Mouse (Mus musculus): ENCODE results near the gene Tmem91.
A peak's percentile ranks its signal among the peaks of the same experiment; 100 is the strongest.

Gene Tmem91

DNA sequence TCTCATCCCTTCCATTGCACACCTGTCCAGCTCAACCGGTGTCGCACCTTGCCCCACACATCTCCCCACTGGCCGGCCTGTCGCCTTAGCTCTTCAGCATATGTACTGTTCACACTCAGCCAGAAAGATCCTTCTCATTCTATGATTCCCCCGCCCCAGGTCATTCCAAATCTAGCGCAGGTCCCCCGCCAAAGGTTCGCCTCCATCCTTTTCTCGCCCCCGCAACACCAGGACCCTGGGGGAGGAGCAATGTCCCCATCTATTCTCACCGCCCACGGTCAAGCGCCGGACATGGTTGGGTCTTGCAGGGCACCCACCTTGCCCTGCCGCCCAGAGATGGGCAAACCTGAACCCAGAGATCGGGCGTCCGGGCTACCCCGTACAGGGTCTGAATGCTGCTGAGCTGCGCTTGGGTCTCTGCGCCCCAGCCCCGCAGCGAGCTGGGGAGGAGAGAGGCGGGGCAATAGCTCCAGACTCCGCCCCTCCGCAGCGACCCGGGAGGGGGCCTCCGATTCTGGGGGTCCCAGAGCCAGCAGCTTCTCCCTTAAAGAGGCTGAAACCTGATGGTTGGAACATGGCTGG, at the start of gene Tmem91:
Gene Tmem91 (minus strand): TSS at position 448 of the 582 bp plus-strand sequence.
- no peak for DNase-seq (ENCODE audit: low read depth, low spot score)

GRCm38 (mm10) chr7:25721776-25722175, 46.8 kb upstream of the Tmem91 start:
- peak; percentile 45 for DNase-seq (ENCODE audit: low read depth, low spot score)

DNA sequence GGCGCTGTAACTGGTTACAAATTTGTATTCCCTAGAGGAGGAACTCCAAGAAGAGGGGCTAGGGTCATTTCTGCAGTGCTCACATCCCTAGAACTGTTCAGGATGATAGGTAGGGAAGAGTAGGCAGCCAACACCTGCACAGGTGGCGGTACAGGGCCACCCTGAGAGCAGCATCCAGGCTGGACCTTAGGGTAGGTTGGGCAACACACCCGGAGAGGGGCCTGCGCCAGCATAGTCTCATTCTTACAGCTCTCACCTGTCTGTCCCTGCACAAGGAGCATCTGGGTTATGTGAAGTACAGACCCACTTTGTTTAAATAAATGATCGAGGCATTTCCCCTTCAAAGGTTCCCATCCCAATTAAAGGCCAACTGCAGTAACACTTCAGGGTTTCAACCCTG, 45.8 kb upstream of the Tmem91 start:
- DNase-seq (ENCODE audit: low read depth, low spot score) = no peak

- DNase-seq (ENCODE audit: low read depth, low spot score) = peak; percentile 82
Observed at GRCm38 (mm10) chr7:25719761-25720610, 45.0 kb upstream of the Tmem91 start.

DNA sequence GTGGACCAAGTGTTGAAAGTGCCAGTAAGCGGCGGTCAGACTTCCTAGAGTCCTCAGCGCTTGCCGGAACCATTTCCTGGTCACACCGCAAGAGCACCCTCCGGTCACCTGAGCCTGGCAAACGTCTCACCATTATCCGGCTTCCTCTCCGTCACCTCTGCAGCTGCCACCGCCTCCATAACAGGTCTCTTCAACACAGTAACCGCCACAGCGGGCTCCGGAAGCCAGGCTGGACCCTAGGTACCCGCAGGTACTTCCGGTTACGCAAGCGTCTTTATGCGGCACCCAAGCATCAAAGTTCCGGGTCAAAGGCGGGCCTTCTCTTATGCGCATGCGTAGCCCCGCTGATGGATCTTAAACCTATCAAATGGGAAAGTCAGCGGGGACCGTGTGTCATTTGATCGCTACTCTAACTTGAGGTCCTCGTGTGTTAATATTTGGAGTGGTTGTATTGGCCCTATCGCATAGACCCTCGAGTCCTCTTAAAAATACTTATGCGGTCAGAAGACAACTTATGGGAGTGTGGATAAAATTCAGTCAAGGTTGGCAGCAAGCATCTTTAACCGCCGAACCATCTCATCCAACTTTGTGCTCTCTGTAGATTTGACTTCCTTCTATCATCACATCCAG, 43.9 kb upstream of the Tmem91 start, which contains the start of gene Ccdc97:
Gene Ccdc97 (minus strand): TSS at position 301 of the 630 bp plus-strand sequence.
- DNase-seq (ENCODE audit: low read depth, low spot score) = peak; percentile 97

DNA sequence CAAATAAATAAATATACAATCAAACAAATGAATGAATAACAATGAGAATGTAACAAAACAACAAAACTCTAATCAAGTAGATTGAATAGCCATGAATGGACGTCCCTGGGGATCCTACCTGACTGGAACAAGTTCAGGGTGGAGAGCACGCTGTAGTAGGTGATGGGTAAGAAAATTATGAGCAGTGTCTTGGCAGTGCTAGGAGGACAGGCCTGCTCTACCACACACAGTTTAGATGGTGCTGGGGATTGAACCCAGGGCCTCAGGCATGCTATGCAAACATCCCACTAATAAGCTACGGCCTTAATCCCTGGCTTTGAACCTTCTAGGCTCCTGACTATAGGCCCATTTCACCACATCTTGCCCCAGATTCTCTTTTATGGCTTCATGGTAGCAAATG, 42.5 kb upstream of the Tmem91 start:
- DNase-seq (ENCODE audit: low read depth, low spot score) = no peak

- DNase-seq (ENCODE audit: low read depth, low spot score) = no peak
Observed at GRCm38 (mm10) chr7:25715731-25716271, 40.8 kb upstream of the Tmem91 start.

DNA sequence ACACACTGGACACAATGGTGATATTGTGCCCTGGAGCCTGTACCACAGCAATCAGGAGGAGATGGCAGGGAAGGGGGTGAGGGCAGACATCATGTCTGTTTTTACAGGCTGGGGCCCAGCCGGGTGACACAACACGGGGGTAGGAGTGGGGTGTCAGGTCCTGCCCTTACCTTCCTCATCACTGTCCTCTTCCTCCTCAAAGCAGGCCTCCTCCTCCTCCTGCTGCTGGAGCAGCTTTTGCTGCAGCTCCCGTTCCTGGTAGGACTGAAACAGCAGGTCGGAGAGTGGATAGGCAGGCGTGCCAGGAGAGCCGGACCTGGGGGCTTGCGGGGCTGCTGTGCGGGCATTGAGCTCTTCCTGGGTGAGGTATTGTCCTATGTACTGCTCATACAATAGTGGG, 39.6 kb upstream of the Tmem91 start:
- DNase-seq (ENCODE audit: low read depth, low spot score) = no peak

GRCm38 (mm10) chr7:25712801-25713200, 37.8 kb upstream of the Tmem91 start:
- no peak for DNase-seq (ENCODE audit: low read depth, low spot score)

DNA sequence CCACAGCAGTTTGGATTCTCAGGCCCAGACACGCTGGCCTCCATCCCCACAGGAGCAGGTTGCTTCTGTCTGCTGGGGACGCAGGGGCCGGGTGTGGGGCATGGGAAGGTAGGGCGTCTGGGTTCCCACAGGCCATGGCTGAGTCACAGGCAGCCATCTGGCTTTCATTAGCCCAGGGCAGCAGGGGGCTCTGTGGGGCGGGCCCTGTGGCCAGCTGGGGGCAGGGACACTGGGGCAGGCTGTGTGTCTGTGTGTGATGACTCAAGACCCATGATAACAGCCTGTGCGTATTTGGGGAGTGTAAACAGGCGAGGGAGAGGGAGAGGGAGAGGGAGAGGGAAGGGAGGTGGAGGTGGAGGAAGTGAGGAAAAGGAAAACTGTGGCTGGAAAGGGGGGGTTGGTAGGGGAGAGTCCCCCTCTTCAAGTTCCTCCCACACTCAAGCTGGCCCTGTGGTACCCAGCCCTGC, 36.8 kb upstream of the Tmem91 start:
- no peak for DNase-seq (ENCODE audit: low read depth, low spot score)

DNA sequence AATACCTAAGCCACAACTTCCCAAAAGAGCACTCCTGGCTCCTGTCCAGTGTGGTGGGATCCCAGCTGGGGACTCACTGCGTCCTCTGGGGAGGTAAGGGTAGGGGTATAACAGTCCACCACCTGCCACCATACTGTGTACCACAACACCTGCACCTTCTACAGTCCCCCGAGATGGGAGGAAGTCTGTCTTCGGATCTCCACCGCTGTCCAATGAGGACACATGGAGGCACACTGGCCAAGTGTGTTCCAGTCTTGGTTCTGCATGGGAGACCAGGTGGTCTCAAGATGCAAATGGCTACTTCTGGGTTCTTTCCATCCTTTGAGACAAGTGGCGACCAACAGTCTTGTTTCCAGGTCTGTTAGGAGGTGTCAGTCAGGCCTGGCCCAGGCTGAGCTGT, 36.2 kb upstream of the Tmem91 start:
- no peak for DNase-seq (ENCODE audit: low read depth, low spot score)

DNA sequence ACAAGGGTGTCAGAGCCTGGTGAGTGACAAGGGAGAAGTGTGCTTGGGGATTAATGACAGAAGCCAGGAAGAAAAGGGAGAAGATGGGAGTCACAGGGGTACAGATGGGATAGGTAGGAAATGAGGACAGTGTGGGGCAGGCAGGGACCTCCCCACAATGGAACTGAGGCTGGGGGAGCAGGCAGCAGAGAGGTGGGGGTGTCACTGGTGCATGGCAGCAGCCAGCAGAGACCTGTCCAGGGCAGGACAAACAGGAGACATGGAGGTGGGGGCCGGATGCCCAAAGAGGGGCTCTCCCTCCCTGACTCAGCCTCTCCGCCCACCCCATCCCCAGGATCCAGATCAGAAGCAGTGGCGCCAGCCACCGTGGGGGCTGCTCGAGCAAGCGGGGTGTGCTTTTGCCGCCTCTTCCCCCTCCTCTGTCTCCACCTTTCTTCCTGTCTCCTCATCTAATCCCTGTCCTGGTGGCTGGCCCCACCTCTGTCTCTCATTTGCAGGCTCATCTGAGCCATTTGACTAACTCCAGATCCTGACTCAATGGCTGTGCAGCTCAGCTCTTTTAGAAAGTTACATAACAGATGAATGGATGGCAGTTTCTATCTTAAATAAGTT, 35.7 kb upstream of the Tmem91 start:
- no peak for DNase-seq (ENCODE audit: low read depth, low spot score)

DNA sequence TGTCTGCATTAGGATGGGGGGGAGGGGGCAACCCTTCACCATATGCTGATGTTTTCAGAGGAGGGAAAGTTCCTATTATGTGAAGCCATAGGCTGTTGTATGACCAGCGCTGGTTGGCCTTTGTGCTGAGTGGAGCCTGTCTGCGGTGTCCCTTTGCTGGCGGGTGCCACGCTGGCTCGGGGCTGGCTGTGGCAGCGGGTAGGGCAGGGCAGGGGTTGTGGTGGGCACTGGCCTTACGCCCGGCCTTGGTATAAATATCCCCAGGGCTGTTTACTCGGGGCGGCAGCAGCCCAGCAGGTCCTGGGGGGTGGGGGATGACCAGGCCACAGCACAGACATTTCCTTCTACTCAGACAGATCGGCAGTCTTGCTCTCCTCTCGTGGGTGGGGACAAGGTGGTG, 35.0 kb upstream of the Tmem91 start:
- DNase-seq (ENCODE audit: low read depth, low spot score) = no peak

DNA sequence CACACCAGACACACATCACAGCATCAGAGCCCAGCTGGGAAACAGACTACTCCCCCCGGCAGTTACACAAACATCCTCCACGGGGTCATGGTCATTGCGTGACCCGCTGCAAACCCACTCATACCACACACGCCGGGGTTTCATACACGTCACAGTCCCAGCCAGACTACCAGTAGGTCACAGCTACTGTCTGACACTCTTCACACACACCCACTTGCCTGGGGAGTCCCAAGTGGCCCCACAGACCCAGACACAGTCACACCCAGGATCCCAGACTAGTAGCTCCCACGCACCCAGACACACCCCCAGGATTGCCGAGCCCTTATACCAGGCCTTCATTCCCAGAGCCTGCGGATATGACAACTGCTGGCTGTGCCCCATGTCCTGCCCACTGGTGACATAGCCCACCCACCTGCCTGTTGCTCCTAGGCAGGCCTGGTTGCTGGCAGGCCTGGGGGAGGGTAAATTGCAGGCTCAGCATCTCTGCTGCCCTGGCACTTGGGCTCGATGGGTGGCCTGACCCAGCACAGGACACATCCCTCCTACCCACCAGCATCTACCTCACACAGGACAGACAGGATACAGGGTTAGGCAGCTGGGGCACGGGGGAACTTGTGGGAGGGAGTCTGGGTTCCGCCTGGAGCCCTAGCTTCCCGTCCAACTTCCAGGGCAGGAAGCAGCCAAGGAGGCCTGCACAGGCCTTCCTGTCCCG, 32.8 kb upstream of the Tmem91 start:
- DNase-seq (ENCODE audit: low read depth, low spot score) = no peak

GRCm38 (mm10) chr7:25706578-25707170, 31.7 kb upstream of the Tmem91 start:
- no peak for DNase-seq (ENCODE audit: low read depth, low spot score)

DNA sequence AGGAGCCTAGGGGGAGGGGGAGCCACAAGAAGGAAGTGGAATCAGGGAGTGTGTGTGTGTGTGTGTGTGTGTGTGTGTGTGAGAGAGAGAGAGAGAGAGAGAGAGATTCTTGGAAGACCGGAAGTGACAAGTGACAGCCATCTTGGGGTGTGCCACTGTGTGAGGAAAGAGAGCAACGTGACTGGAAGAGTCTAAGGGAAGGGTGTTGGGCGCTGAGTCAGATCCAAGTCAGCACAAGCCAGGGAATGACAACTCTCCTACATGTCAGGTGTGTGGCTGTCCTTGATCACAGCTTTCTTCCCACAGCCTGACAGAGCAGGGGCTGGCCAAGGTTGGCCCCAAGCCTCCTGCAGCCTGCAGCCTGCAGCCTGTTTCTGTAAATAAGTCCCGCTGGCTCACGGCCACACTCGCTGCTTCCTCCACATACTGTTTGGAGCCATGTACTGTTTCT, 30.9 kb upstream of the Tmem91 start:
- DNase-seq (ENCODE audit: low read depth, low spot score) = no peak

DNA sequence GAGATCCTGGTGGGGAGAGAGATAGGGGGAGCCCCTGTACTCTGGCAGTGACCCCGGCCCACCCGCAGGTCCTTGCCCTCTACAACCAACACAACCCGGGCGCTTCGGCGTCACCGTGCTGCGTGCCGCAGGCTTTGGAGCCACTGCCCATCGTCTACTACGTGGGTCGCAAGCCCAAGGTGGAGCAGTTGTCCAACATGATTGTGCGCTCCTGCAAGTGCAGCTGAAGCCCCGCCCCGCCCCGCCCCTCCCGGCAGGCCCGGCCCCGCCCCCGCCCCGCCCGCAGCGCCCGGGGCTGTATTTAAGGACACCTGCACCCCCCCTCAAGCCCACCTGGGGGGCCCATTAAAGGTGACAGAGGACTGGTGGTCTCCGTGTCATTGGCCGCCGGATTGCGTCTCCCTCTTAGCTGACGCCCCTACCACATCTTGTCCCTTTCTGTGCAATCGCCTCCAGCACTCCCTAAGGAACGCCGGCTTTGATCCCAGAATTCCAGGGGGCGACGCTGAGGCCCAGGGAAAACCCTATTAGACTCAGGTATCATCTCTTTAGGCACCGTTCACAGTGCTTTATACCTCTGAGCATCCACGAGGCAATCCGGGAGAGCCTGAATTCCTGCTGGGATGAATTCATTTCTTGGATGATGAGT, 29.9 kb upstream of the Tmem91 start:
- DNase-seq (ENCODE audit: low read depth, low spot score) = peak; percentile 65

- no peak for DNase-seq (ENCODE audit: low read depth, low spot score)
Observed at GRCm38 (mm10) chr7:25703793-25704494, 29.0 kb upstream of the Tmem91 start.

DNA sequence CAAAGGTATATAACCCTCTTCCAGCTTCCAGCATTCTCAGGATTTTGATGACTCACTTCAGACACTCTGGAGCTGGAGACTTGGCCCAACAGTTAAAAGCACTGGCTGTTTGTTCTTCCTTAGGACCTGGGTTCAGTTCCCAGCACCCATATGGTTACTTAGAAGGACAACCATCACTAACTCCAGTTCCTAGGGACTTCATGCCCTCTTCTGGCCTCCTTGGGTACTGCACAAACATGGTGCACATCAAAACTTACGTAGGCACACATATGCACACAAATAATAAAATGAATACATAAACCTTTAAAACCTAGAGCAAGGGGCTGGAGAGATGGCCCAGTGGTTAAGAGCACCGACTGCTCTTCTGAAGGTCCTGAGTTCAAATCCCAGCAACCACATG, 27.4 kb upstream of the Tmem91 start:
- peak; percentile 71 for DNase-seq (ENCODE audit: low read depth, low spot score)

GRCm38 (mm10) chr7:25700732-25701131, 25.8 kb upstream of the Tmem91 start:
- DNase-seq (ENCODE audit: low read depth, low spot score) = peak; percentile 74
